Mouse (Mus musculus): ENCODE data around the gene Tbx3.

Gene Tbx3

GRCm38 (mm10) chr5:119662326-119662725, 8.1 kb upstream of the Tbx3 start:
- DNase-seq (ENCODE audit: low read depth) = no peak

- DNase-seq (ENCODE audit: low read depth) = no peak
Observed at GRCm38 (mm10) chr5:119662731-119663130, 7.7 kb upstream of the Tbx3 start.

GRCm38 (mm10) chr5:119663241-119663640, 7.2 kb upstream of the Tbx3 start:
- DNase-seq (ENCODE audit: low read depth) = no peak

GRCm38 (mm10) chr5:119663747-119664146, 6.7 kb upstream of the Tbx3 start:
- no peak for DNase-seq (ENCODE audit: low read depth)

GRCm38 (mm10) chr5:119665739-119666138, 4.7 kb upstream of the Tbx3 start:
- no peak for DNase-seq (ENCODE audit: low read depth)

GRCm38 (mm10) chr5:119667356-119667940, 3.0 kb upstream of the Tbx3 start:
- DNase-seq (ENCODE audit: low read depth) = no peak

- no peak for DNase-seq (ENCODE audit: low read depth)
Observed at GRCm38 (mm10) chr5:119668191-119668912, 2.1 kb upstream of the Tbx3 start.

- no peak for DNase-seq (ENCODE audit: low read depth)
Observed at GRCm38 (mm10) chr5:119668913-119669411, 1.5 kb upstream of the Tbx3 start.

GRCm38 (mm10) chr5:119669741-119670565, 516 bp upstream of the Tbx3 start:
- no peak for DNase-seq (ENCODE audit: low read depth)

GRCm38 (mm10) chr5:119671124-119671801, 794 bp downstream of the Tbx3 start:
- no peak for DNase-seq (ENCODE audit: low read depth)

GRCm38 (mm10) chr5:119671965-119672347, 1.5 kb downstream of the Tbx3 start:
- DNase-seq (ENCODE audit: low read depth) = no peak

GRCm38 (mm10) chr5:119672348-119672983, 2.0 kb downstream of the Tbx3 start:
- DNase-seq (ENCODE audit: low read depth) = no peak

- no peak for DNase-seq (ENCODE audit: low read depth)
Observed at GRCm38 (mm10) chr5:119672984-119673600, 2.6 kb downstream of the Tbx3 start.

- DNase-seq (ENCODE audit: low read depth) = no peak
Observed at GRCm38 (mm10) chr5:119673716-119674605, 3.5 kb downstream of the Tbx3 start.

GRCm38 (mm10) chr5:119674606-119675330, 4.3 kb downstream of the Tbx3 start:
- DNase-seq (ENCODE audit: low read depth) = no peak

GRCm38 (mm10) chr5:119676245-119676644, 5.8 kb downstream of the Tbx3 start:
- no peak for DNase-seq (ENCODE audit: low read depth)

GRCm38 (mm10) chr5:119678516-119678915, 8.0 kb downstream of the Tbx3 start:
- DNase-seq (ENCODE audit: low read depth) = no peak

- DNase-seq (ENCODE audit: low read depth) = no peak
Observed at GRCm38 (mm10) chr5:119679084-119679483, 8.6 kb downstream of the Tbx3 start.

- no peak for DNase-seq (ENCODE audit: low read depth)
Observed at GRCm38 (mm10) chr5:119679614-119680328, 9.3 kb downstream of the Tbx3 start.

All from 416B (cell line).